Mouse (Mus musculus): ENCODE data around the gene Fam173a. TPM values are rescaled to one million over a fixed set of nuclear protein-coding genes. Genes with fewer than 3 reads are reported as not detected.
A peak's percentile ranks its signal among the peaks of the same experiment; 100 is the strongest.

The Fam173a gene
- polyA plus RNA-seq, 1 experiment from 2014 or later = 99.3 TPM

- H3K4me2 ChIP-seq (replicated peaks) = peak within 1 kb of the TSS; percentile 89
- H3K4me3 ChIP-seq (replicated peaks) = peak within 1 kb of the TSS; percentile 66
- no peak for ATAC-seq (ENCODE audit: insufficient number of reproducible peaks, low FRiP score, low TSS enrichment, low read depth)
- peak within 1 kb of the TSS; percentile 33 for H3K9ac ChIP-seq
- no peaks in the 10 kb centered on the region for H3K9me3 ChIP-seq (replicated peaks)
- WGBS = 27% methylated on average over 6 of the region's 6 CpGs
- H3K36me3 ChIP-seq = 0 out of 2 replicates have a peak, but pooled peaks cover 3% of the 10 kb centered on the region
- H3K27me3 ChIP-seq = no peaks in the 10 kb centered on the region
- peaks cover 44% of the 10 kb centered on the region for H3K4me1 ChIP-seq
- H3K27ac ChIP-seq (replicated peaks) = no peak within 1 kb of the TSS; the same call in 1 of the 2 replicates
These were observed 3.0 kb upstream of the Fam173a start, which contains the start of gene AC134908.4 for GRCm38 (mm10) chr17:25795609-25796092. AC134908.4 (minus strand) TSS chr17:25795659.

GRCm38 (mm10) chr17:25794998-25795397, 2.3 kb upstream of the Fam173a start:
- Histone ChIP-seq H3K27ac (replicated peaks) (no peak overlapping the region), H3K27me3 (no peaks in the 10 kb centered on the region), H3K4me3 (replicated peaks) (peak overlapping the region; percentile 66), H3K4me2 (replicated peaks) (peak overlapping the region; percentile 89; the same call in 1 of the 2 replicates), H3K9ac (no peak overlapping the region), H3K9me3 (replicated peaks) (no peaks in the 10 kb centered on the region), H3K4me1 (peaks cover 47% of the 10 kb centered on the region), H3K36me3 (0 out of 2 replicates have a peak, but pooled peaks cover 3% of the 10 kb centered on the region)
- ATAC-seq (ENCODE audit: insufficient number of reproducible peaks, low FRiP score, low TSS enrichment, low read depth) = no peak
- WGBS = 75% methylated on average over 17 of the region's 17 CpGs

- Histone ChIP-seq H3K27ac (replicated peaks) (no peak overlapping the region), H3K9ac (no peak overlapping the region), H3K36me3 (peaks cover 9% of the 10 kb centered on the region; the same call in 1 of the 2 replicates), H3K27me3 (no peaks in the 10 kb centered on the region), H3K4me3 (replicated peaks) (no peak overlapping the region), H3K9me3 (replicated peaks) (no peaks in the 10 kb centered on the region), H3K4me2 (replicated peaks) (no peak overlapping the region), H3K4me1 (peaks cover 47% of the 10 kb centered on the region)
- no peak for ATAC-seq (ENCODE audit: insufficient number of reproducible peaks, low FRiP score, low TSS enrichment, low read depth)
- WGBS = 54% methylated on average over 13 of the region's 13 CpGs
These were observed 1.5 kb upstream of the Fam173a start for GRCm38 (mm10) chr17:25794197-25794596.

- H3K4me3 ChIP-seq (replicated peaks) = peak overlapping the region; percentile 79
- peak; percentile 59 for ATAC-seq (ENCODE audit: insufficient number of reproducible peaks, low FRiP score, low TSS enrichment, low read depth)
- H3K27ac ChIP-seq (replicated peaks) = peak overlapping the region; percentile 96
- peaks cover 19% of the 10 kb centered on the region for H3K36me3 ChIP-seq
- H3K4me1 ChIP-seq = peaks cover 40% of the 10 kb centered on the region
- peak overlapping the region; percentile 75 for H3K9ac ChIP-seq
- H3K4me2 ChIP-seq (replicated peaks) = peak overlapping the region; percentile 79
- no peaks in the 10 kb centered on the region for H3K27me3 ChIP-seq
- H3K9me3 ChIP-seq (replicated peaks) = no peaks in the 10 kb centered on the region
- under 1% methylated on average over 45 of the region's 45 CpGs for WGBS
These were observed 716 bp downstream of the Fam173a start for GRCm38 (mm10) chr17:25791843-25792527.

- peaks cover 19% of the 10 kb centered on the region for H3K36me3 ChIP-seq
- no peak for ATAC-seq (ENCODE audit: insufficient number of reproducible peaks, low FRiP score, low TSS enrichment, low read depth)
- H3K9me3 ChIP-seq (replicated peaks) = no peaks in the 10 kb centered on the region
- peak overlapping the region; percentile 75 for H3K9ac ChIP-seq
- H3K27me3 ChIP-seq = no peaks in the 10 kb centered on the region
- H3K27ac ChIP-seq (replicated peaks) = peak overlapping the region; percentile 96
- H3K4me1 ChIP-seq = peaks cover 39% of the 10 kb centered on the region
- WGBS = 18% methylated on average over 19 of the region's 19 CpGs
- H3K4me2 ChIP-seq (replicated peaks) = peak overlapping the region; percentile 79
- H3K4me3 ChIP-seq (replicated peaks) = peak overlapping the region; percentile 79
These were observed 1.3 kb downstream of the Fam173a start for GRCm38 (mm10) chr17:25791320-25791842.

GRCm38 (mm10) chr17:25786781-25787504, 5.8 kb downstream of the Fam173a start:
- H3K4me3 ChIP-seq (replicated peaks) = no peak overlapping the region
- peaks cover 43% of the 10 kb centered on the region for H3K4me1 ChIP-seq
- H3K27me3 ChIP-seq = no peaks in the 10 kb centered on the region
- ATAC-seq (ENCODE audit: insufficient number of reproducible peaks, low FRiP score, low TSS enrichment, low read depth) = no peak
- no peak overlapping the region for H3K4me2 ChIP-seq (replicated peaks)
- no peak overlapping the region for H3K9ac ChIP-seq
- no peaks in the 10 kb centered on the region for H3K9me3 ChIP-seq (replicated peaks)
- H3K36me3 ChIP-seq = peaks cover 36% of the 10 kb centered on the region
- 90% methylated on average over 9 of the region's 9 CpGs for WGBS
- no peak overlapping the region for H3K27ac ChIP-seq (replicated peaks)

GRCm38 (mm10) chr17:25786280-25786679, 6.4 kb downstream of the Fam173a start, which contains the start of gene Ccdc78:
Ccdc78 (plus strand) TSS chr17:25786580.
- no peak for ATAC-seq (ENCODE audit: insufficient number of reproducible peaks, low FRiP score, low TSS enrichment, low read depth)
- H3K36me3 ChIP-seq = peaks cover 43% of the 10 kb centered on the region
- WGBS = 80% methylated on average over 3 of the region's 3 CpGs

GRCm38 (mm10) chr17:25785281-25785745, 7.4 kb downstream of the Fam173a start, which contains the start of gene Haghl:
Haghl (minus strand) TSS chr17:25785673.
- H3K9me3 ChIP-seq (replicated peaks) = no peaks in the 10 kb centered on the region
- H3K36me3 ChIP-seq = peaks cover 50% of the 10 kb centered on the region
- peaks cover 28% of the 10 kb centered on the region for H3K4me1 ChIP-seq
- under 1% methylated on average over 23 of the region's 23 CpGs for WGBS
- H3K4me2 ChIP-seq (replicated peaks) = peak within 1 kb of the TSS; percentile 69
- H3K27me3 ChIP-seq = no peaks in the 10 kb centered on the region
- peak within 1 kb of the TSS; percentile 90 for H3K27ac ChIP-seq (replicated peaks)
- peak; percentile 82 for ATAC-seq (ENCODE audit: insufficient number of reproducible peaks, low FRiP score, low TSS enrichment, low read depth)
- H3K9ac ChIP-seq = peak within 1 kb of the TSS; percentile 70
- H3K4me3 ChIP-seq (replicated peaks) = peak within 1 kb of the TSS; percentile 78

More at GRCm38 (mm10) chr17:25786280-25786679, 6.4 kb downstream of the Fam173a start, which contains the start of gene Ccdc78:
- Histone ChIP-seq H3K27me3 (no peaks in the 10 kb centered on the region), H3K9me3 (replicated peaks) (no peaks in the 10 kb centered on the region), H3K4me2 (replicated peaks) (peak within 1 kb of the TSS; percentile 69), H3K4me3 (replicated peaks) (peak within 1 kb of the TSS; percentile 78), H3K9ac (peak within 1 kb of the TSS; percentile 70), H3K27ac (replicated peaks) (peak within 1 kb of the TSS; percentile 90), H3K4me1 (peaks cover 37% of the 10 kb centered on the region)

GRCm38 (mm10) chr17:25783861-25784574, 8.7 kb downstream of the Fam173a start:
- 70% methylated on average over 15 of the region's 15 CpGs for WGBS
- peaks cover 53% of the 10 kb centered on the region for H3K36me3 ChIP-seq

GRCm38 (mm10) chr17:25783086-25783485, 9.6 kb downstream of the Fam173a start:
- WGBS = 83% methylated on average over 7 of the region's 7 CpGs
- H3K9me3 ChIP-seq (replicated peaks) = no peaks in the 10 kb centered on the region
- H3K27ac ChIP-seq (replicated peaks) = no peak overlapping the region
- no peaks in the 10 kb centered on the region for H3K27me3 ChIP-seq
- peaks cover 56% of the 10 kb centered on the region for H3K36me3 ChIP-seq
- no peak overlapping the region for H3K4me2 ChIP-seq (replicated peaks)
- H3K9ac ChIP-seq = no peak overlapping the region
- ATAC-seq (ENCODE audit: insufficient number of reproducible peaks, low FRiP score, low TSS enrichment, low read depth) = no peak
- H3K4me1 ChIP-seq = peaks cover 28% of the 10 kb centered on the region
- H3K4me3 ChIP-seq (replicated peaks) = no peak overlapping the region

More at GRCm38 (mm10) chr17:25783861-25784574, 8.7 kb downstream of the Fam173a start:
- Histone ChIP-seq H3K9me3 (replicated peaks) (no peaks in the 10 kb centered on the region), H3K4me3 (replicated peaks) (peak overlapping the region; percentile 78), H3K27ac (replicated peaks) (no peak overlapping the region), H3K4me1 (peaks cover 28% of the 10 kb centered on the region), H3K4me2 (replicated peaks) (peak overlapping the region; percentile 69), H3K27me3 (no peaks in the 10 kb centered on the region), H3K9ac (peak overlapping the region; percentile 70; the same call in 1 of the 2 replicates)
- ATAC-seq (ENCODE audit: insufficient number of reproducible peaks, low FRiP score, low TSS enrichment, low read depth) = no peak
